ENCODE assay signal across 13 mouse cellular contexts in the genomic region with DNA sequence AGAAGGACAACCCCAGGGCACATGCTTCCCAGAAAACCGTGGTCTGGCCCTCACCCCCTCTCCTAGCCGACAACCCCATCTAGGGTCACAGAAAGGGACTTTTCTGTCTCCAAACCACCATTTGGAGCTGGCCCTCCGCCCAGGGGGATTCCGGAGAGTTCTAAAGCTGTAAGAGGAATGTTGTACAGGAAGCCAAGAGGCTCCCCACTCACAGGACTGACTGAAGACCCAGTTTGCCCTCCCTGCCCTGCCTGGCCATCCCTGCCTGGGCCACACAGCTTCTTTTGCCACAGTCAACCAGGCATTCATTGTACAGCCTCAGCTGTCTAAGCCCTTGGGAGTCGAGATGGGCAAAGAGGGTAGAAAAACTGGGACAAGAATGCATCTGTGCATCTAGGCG. TPM values are rescaled to one million over a fixed set of nuclear protein-coding genes. Genes with fewer than 3 reads are reported as not detected.
A peak's percentile ranks its signal among the peaks of the same experiment; 100 is the strongest.
DNase-seq lines count a peak whose midpoint lies in the region; ATAC-seq and TF ChIP-seq lines count a peak whose summit lies in the region.
"Had no signal": no experiment of that assay in that cellular context is flagged by ENCODE, and none has a peak within 500 bp of the region (broad histone marks: within the 10 kb centered on the region; RNA-seq: fewer than 3 reads in every experiment).

No protein-coding gene starts in this region.

- H3K9ac ChIP-seq in midbrain, embryonic 13.5 days (replicated peaks) = no peak overlapping the region
- H3K9ac ChIP-seq in midbrain, embryonic 11.5 days (ENCODE audit: low read length) = no peak overlapping the region

- H3K9me3 ChIP-seq in midbrain, embryonic 13.5 days = no peaks in the 10 kb centered on the region
- H3K9me3 ChIP-seq in midbrain, embryonic 11.5 days (ENCODE audit: control insufficient read depth, low read length) = no peaks in the 10 kb centered on the region

- DNase-seq in cerebellum, postnatal 10 days = peak; percentile 55 to 60
- no peak for DNase-seq in cerebellum, postnatal 36 days
- peak; percentile 73 for DNase-seq in kidney, postnatal 14 days
- DNase-seq in kidney, adult 8-10 months = no peak
- DNase-seq in midbrain, embryonic 11.5 days (ENCODE audit: low spot score, missing footprints) = no peak
- no peak for DNase-seq in right cerebral cortex, adult 18-20 months
- DNase-seq: cerebellum, adult 2 months; gastrocnemius, postnatal 25 days; thymus, postnatal 36 days had no signal

- no peak for TF ChIP-seq CTCF in small intestine, adult 2 months (IDR thresholded peaks at IDR 0.05; ENCODE audit: extremely low read depth, insufficient read length, insufficient replicate concordance, low read depth, low read length)

- no peaks in the 10 kb centered on the region for H3K27me3 ChIP-seq in midbrain, embryonic 13.5 days
- H3K27me3 ChIP-seq in midbrain, embryonic 11.5 days (ENCODE audit: control insufficient read depth, insufficient read depth, low read length) = no peaks in the 10 kb centered on the region
- no peaks in the 10 kb centered on the region for H3K27me3 ChIP-seq in small intestine, adult 2 months (ENCODE audit: control insufficient read depth, insufficient read depth, low read length)

- TF ChIP-seq POLR2A in small intestine, adult 2 months (IDR thresholded peaks at IDR 0.05; ENCODE audit: low read depth, low read length) = no peak

- H3K27ac ChIP-seq in midbrain, embryonic 13.5 days = no peak overlapping the region
- no peak overlapping the region for H3K27ac ChIP-seq in midbrain, embryonic 11.5 days (ENCODE audit: low read depth, low read length)
- H3K27ac ChIP-seq in small intestine, adult 2 months (ENCODE audit: insufficient read depth, low read depth, low read length) = 0 out of 2 replicates have a peak overlapping the region, but pooled peaks have one; percentile 7
- H3K27ac ChIP-seq: left cerebral cortex, adult 2 months; macrophage had no signal

- H3K36me3 ChIP-seq in midbrain, embryonic 13.5 days = peaks cover 9% of the 10 kb centered on the region
- no peaks in the 10 kb centered on the region for H3K36me3 ChIP-seq in midbrain, embryonic 11.5 days (ENCODE audit: control insufficient read depth, insufficient read depth, low read length)
- peaks cover 23% of the 10 kb centered on the region; the same call in 1 of the 2 replicates for H3K36me3 ChIP-seq in small intestine, adult 2 months (ENCODE audit: control insufficient read depth, insufficient read depth, low read length)

- 63% methylated on average over 6 of the region's 6 CpGs for WGBS in midbrain, embryonic 13.5 days
- WGBS in midbrain, embryonic 11.5 days = 66% methylated on average over 6 of the region's 6 CpGs
- 67% methylated on average over 6 of the region's 6 CpGs for WGBS in small intestine, adult 2 months

- ATAC-seq in midbrain, embryonic 13.5 days = peak; percentile 38; the same call in 1 of the 2 replicates
- no peak for ATAC-seq in midbrain, embryonic 11.5 days (ENCODE audit: low FRiP score)

- H3K4me1 ChIP-seq in midbrain, embryonic 13.5 days (replicated peaks) = peaks cover 9% of the 10 kb centered on the region
- H3K4me1 ChIP-seq in midbrain, embryonic 11.5 days (ENCODE audit: control insufficient read depth, insufficient read depth, low read length) = 0 out of 2 replicates have a peak, but pooled peaks cover 3% of the 10 kb centered on the region
- peaks cover 12% of the 10 kb centered on the region for H3K4me1 ChIP-seq in small intestine, adult 2 months (ENCODE audit: control insufficient read depth, insufficient read depth, insufficient read length, low read length)

- no peak overlapping the region for H3K4me3 ChIP-seq in midbrain, embryonic 13.5 days (replicated peaks)
- H3K4me3 ChIP-seq in midbrain, embryonic 11.5 days (ENCODE audit: low read depth, low read length) = no peak overlapping the region
- H3K4me3 ChIP-seq in small intestine, adult 2 months (ENCODE audit: low read depth, low read length) = no peak overlapping the region
- H3K4me3 ChIP-seq: left cerebral cortex, adult 2 months had no signal

- no peak overlapping the region for H3K4me2 ChIP-seq in midbrain, embryonic 13.5 days (replicated peaks)
- H3K4me2 ChIP-seq in midbrain, embryonic 11.5 days = no peak overlapping the region

RNA-seq across cellular contexts. Expression of a gene that starts 17.6 kb away (rescaled TPM):
- polyA plus RNA-seq in midbrain, embryonic 13.5 days (2015; fragmentation: Nextera tagmentation; extraction: Ambion mirVana) = 7.5 and 8.9 TPM in 2 replicates
- polyA plus RNA-seq in midbrain, embryonic 11.5 days (2014; fragmentation: Nextera tagmentation; extraction: Ambion mirVana) = 4.3 and 4.9 TPM in 2 replicates
- polyA plus RNA-seq in small intestine, adult 2 months (2012; rRNA removed) = 10.5 and 16.9 TPM in 2 replicates

RNA-seq across cellular contexts. Expression of a gene that starts 56.9 kb away (rescaled TPM):
- 24.0 and 28.9 TPM in 2 replicates for polyA plus RNA-seq in midbrain, embryonic 13.5 days (2015; fragmentation: Nextera tagmentation; extraction: Ambion mirVana)
- 23.8 and 26.3 TPM in 2 replicates for polyA plus RNA-seq in midbrain, embryonic 11.5 days (2014; fragmentation: Nextera tagmentation; extraction: Ambion mirVana)
- 46.9 and 86.6 TPM in 2 replicates for polyA plus RNA-seq in small intestine, adult 2 months (2012; rRNA removed)

Comparison
In these comparisons a context has a peak if more than half of its experiments do, and no peak if none do; other contexts are left out.
1. DNase-seq: peak in cerebellum, postnatal 10 days (2 of 2) and kidney, postnatal 14 days (single experiment); none in cerebellum, postnatal 36 days (0 of 2), kidney, adult 8-10 months (0 of 2), midbrain, embryonic 11.5 days (single experiment) and right cerebral cortex, adult 18-20 months (single experiment).